Mouse (Mus musculus) cortical plate, adult 2 months (tissue): ENCODE measurements around the gene Gm3183. TPM values are rescaled to one million over a fixed set of nuclear protein-coding genes. Genes with fewer than 3 reads are reported as not detected.
"Not testable (repeated sequence)": the region's sequence is repeated elsewhere in the genome, so short reads cannot be mapped to it uniquely, and the experiment has no call there.

Experiments
- H3K27ac ChIP-seq: fragments of 200-500 bp; 2 replicates; pipeline ENCODE4 v1.5.1; 2012; ENCODE audit warnings: low read length, control low read depth, inconsistent platforms; ENCODE audit not compliant: insufficient read depth
- H3K4me1 ChIP-seq: fragments of 200-500 bp; 2 replicates; pipeline ENCODE4 v1.6.1; 2011; ENCODE audit warnings: low read length; ENCODE audit not compliant: control insufficient read depth, insufficient read depth
- H3K4me3 ChIP-seq: fragments of 200-500 bp; 2 replicates; pipeline ENCODE4 v1.5.1; 2011; ENCODE audit warnings: mild to moderate bottlenecking, low read length, control low read depth; ENCODE audit not compliant: insufficient read depth
- polyA plus RNA-seq: library from polyadenylated mRNA; depleted of rRNA; stranded (reverse); fragments of >200 nt; gene quantifications from 2 replicates; pipeline ENCODE4 v1.2.3, GENCODE M21; 2012; rRNA removed

The Gm3183 gene
- not detected in 2 replicates for polyA plus RNA-seq

DNA sequence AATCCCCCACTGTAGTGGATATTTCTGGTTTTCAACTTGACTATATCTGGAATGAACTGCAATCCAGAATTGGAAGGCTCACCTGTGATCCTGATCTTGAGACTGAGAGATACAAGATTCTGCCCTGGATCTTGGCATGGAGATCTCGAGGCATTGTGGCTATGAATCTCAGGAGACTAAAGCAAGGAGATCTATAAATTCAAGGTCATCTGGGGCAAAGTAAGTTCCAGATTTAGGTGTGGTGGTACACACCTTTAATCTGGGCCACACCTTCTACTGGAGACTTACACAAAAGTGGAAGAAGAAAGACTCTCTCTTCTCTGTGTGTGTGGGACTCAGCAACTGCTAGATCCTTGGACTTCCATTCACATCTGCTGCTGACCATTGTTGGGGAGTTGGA is at the start of gene Gm3183:
Gm3183 (plus strand) TSS at position 301 of the 400 bp plus-strand sequence.
- not testable (repeated sequence) for H3K4me1 ChIP-seq, H3K4me3 ChIP-seq, H3K27ac ChIP-seq

Other genes starting within 250 kb of the Gm3183 start
- not detected in 2 replicates for gene Gm3147, start 249.1 kb upstream of the Gm3183 start, polyA plus RNA-seq
- not detected in 2 replicates for gene Gm6509, start 241.5 kb upstream of the Gm3183 start, polyA plus RNA-seq
- not detected in 2 replicates for gene Gm6205, start 217.1 kb upstream of the Gm3183 start, polyA plus RNA-seq
- not detected in 2 replicates for gene Gm6367, start 123.2 kb downstream of the Gm3183 start, polyA plus RNA-seq
- not detected in 2 replicates for gene Gm7942, start 241.5 kb downstream of the Gm3183 start, polyA plus RNA-seq